Mouse (Mus musculus): ENCODE data around the gene Iqce.

Gene Iqce

DNA sequence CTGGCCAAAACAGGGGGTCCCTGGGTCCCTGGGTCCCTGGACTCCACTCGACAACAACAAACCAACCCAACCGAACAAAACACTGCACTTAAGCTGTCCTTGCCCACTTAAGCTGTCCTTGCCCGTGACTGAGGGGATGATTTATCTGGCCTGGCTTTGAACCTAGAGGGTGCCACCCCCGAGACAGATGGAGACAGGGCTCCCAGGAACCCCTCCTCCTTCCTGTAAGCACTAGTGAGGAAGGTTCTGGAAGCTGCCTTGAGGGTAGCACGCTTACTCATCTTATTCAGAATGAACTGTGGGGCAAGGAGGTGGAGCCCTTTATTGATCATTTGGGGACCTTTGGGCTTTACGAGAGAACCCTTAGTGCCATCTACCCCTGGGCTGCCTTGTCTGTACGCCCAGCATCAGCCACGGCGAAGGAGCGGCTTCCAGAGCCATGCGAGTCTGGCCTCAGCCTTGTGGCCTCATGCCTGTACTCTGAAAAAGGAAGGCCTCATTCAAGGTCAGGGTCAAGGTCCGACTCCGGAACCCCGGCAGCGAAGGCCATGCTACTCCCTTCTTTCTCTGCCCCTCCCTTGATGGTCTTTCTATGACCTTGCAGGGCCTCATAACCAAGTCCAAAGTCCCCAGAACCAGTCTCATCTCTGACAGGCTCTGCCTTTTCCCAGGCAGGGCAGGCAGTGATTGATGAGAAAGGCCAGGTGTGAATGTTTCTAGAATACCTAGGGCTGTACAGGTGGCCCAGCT, 47.9 kb downstream of the Iqce start:
- no peak for TF ChIP-seq GATA4 (IDR thresholded peaks at IDR 0.05; ENCODE audit: insufficient replicate concordance, low read length)

DNA sequence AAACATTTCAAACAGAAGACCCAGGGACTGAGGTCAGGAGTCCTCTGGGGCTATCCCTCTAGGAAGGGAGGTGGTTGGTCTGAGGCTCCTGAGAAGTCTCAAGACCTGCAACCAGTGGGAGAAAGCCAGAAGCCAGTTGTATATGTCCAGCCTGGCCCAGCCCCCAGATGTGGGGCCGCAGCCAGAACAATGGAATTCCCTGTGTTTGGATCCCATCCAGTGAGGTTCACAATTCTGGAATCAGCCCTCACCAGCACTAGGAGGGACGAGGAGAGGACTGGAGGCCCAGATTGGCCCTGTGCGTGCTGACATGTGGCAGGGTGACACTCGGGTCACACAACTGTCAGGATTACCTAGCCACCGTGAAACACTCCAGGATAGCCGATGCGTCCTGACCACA, 49.6 kb downstream of the Iqce start:
- TF ChIP-seq GATA4 (IDR thresholded peaks at IDR 0.05; ENCODE audit: insufficient replicate concordance, low read length): no peak

DNA sequence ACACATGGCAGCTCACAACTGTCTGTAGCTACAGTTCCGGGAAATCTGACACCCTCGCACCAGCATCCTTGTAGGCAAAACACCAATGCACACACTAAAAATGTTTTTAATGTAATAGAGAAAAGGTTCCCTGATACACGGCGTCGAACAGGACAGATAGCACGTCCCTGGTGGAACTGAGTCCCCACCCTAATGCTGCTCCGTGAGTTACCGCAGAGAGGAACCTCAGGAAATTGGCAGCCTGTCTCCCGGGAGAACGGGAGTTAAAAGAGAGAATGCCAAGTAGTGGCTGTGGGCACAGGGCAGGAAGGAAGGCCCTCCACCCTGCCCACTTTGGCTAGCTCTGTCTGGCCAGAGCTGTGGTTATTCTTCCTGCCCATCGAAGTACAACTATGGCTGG, 50.9 kb downstream of the Iqce start:
- TF ChIP-seq GATA4 (IDR thresholded peaks at IDR 0.05; ENCODE audit: insufficient replicate concordance, low read length): no peak

DNA sequence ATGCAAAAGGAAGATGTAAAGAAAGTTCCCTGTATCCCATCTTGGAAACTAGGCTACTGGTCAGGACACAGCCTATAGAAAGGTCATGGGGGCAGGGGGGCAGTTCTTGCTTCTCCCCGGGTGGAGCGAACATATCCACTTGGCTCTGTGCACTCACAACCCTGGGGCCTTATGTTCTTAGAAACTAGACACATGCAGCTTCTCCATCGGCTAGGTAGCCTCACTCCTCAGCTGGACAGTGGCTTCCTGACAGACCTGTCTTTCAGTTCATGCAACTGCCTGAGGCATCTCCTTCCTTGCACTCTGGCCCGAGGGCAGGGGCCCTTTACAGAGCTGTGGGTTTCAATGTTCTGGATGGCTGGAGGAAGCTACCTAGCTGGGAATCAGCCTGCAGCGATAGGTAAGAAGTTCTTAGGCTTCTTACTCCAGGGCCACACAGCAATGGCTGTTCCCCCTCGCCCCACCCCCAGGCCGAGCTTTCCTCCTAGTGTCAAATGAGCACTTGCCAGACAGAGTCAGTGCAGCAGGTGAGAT, 52.2 kb downstream of the Iqce start:
- no peak for TF ChIP-seq GATA4 (IDR thresholded peaks at IDR 0.05; ENCODE audit: insufficient replicate concordance, low read length)

- TF ChIP-seq GATA4 (IDR thresholded peaks at IDR 0.05; ENCODE audit: insufficient replicate concordance, low read length): no peak
Observed at GRCm38 (mm10) chr5:140649101-140649667, 53.0 kb downstream of the Iqce start.

DNA sequence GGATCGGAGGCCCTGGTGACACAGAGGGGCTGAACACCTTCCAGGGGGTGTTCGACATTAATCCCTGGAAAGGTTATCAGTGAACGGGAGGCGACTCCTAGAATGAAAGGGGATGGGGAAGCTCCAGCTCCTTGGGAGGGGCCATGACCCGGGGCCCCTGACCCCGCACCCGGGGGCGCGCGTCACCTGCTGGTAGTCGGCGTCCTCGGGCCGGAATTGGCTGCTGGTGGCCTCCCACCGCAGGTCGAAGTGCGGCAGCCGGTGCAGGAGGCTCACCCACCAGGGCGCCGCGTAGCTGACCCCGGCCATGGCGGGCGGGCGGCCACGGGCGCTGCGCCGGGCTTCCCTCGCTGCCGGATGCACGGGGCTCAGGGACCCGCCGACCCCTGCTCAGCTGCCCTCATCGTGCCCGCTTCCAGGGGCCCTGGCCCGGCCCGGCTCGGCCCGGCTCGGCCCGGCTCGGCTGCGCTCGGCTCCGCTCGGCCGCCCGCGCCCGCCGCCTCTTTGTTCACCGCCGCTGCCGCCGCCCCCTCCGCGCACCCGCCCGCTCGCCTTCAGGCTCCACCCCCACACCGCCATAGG, 53.6 kb downstream of the Iqce start, which contains the start of gene Ttyh3:
Gene Ttyh3 (minus strand): TSS at position 513 of the 582 bp plus-strand sequence.
- no peak for TF ChIP-seq GATA4 (IDR thresholded peaks at IDR 0.05; ENCODE audit: insufficient replicate concordance, low read length)

DNA sequence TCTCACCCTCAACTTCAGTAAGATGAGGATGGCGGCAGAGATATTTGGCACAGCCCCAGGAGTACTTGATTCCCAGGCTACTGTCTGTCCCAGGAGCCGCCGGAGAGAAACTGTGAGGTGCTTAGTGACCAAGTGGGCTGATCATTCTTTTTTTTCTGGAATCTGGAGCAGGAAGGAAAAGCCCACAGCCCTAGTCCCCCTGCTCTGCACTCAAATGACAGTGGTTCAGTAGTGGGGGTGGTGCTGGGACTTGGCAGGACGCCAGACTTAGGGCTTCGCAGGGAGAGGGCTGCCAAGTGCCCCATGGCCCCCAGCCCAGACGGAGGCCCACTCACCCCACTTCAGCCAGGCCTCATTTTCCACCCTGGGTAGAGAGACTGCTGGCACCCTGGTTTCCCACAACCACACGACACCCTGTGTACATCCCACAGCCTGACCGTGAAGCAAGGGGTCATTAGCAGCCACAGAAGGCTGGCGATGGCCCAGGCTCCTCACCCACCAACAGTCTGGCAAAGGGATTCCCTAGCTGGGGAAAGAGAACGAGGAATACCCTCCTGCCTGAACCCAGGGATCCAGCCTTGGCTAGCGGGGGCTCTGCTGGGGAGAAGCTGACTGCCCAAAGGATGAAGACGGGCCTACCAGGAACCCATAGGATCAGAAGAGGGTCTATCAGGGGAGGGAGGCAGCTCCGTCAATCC, 54.2 kb downstream of the Iqce start:
- TF ChIP-seq GATA4 (IDR thresholded peaks at IDR 0.05; ENCODE audit: insufficient replicate concordance, low read length): no peak

DNA sequence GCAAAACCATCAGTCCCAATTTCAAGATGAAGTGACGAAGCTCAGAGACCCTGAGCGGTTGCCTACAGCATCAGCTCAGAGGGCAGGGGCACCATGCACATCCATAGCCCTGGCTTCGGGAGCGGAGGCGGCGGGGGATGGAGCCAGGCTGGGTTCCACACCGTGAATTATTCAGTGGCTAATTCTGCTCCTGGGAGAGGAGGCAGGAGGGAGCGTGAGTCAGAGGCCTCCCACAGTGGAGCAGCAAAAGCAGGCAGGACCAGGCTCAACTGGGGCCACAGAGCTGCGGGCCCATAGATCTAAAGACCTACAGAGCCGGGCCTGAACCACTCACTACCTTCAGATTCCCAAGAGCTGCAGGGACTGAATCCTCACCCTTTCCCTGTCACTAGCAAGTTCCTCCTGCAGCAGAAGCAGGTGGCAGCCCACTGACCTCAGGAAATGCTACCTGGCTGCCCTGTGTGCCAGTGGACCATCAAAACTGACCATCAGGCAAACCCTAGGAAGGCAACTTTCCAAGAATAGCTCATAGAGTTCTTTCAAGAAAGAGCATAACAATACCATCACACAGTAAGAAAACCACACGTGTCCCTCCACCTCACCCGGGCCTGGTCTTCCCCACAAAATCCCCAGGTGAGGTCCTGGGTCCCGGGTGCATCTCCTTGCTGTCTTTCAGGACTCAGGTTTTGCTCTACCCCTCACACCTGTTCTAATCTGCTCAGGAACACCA, 55.0 kb downstream of the Iqce start:
- TF ChIP-seq GATA4 (IDR thresholded peaks at IDR 0.05; ENCODE audit: insufficient replicate concordance, low read length): no peak

GRCm38 (mm10) chr5:140646171-140646570, 56.0 kb downstream of the Iqce start:
- TF ChIP-seq GATA4 (IDR thresholded peaks at IDR 0.05; ENCODE audit: insufficient replicate concordance, low read length): no peak

GRCm38 (mm10) chr5:140645454-140645853, 56.7 kb downstream of the Iqce start:
- no peak for TF ChIP-seq GATA4 (IDR thresholded peaks at IDR 0.05; ENCODE audit: insufficient replicate concordance, low read length)

GRCm38 (mm10) chr5:140644702-140645201, 57.4 kb downstream of the Iqce start:
- peak; percentile 95; the same call in 1 of the 2 replicates for TF ChIP-seq GATA4 (IDR thresholded peaks at IDR 0.05; ENCODE audit: insufficient replicate concordance, low read length)

DNA sequence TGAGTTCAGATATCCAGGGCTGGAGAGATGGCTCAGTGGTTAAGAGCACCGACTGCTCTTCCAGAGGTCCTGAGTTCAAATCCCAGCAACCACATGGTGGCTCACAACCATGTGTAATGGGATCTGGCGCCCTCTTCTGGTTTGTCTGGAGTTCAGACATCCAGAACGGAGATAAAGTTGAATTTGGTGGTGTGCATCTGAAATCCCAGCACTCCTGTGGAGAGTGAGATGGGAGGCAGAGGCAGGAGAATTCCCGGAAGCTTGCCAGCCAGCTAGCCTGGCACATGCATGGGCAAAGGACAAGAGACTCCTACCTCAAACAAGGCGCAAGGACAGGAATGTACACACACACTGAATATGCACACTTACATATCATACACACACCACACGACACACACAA, 57.9 kb downstream of the Iqce start:
- no peak for TF ChIP-seq GATA4 (IDR thresholded peaks at IDR 0.05; ENCODE audit: insufficient replicate concordance, low read length)

GRCm38 (mm10) chr5:140642076-140642475, 60.1 kb downstream of the Iqce start:
- TF ChIP-seq GATA4 (IDR thresholded peaks at IDR 0.05; ENCODE audit: insufficient replicate concordance, low read length): no peak

- TF ChIP-seq GATA4 (IDR thresholded peaks at IDR 0.05; ENCODE audit: insufficient replicate concordance, low read length): no peak
Observed at GRCm38 (mm10) chr5:140641254-140641928, 60.8 kb downstream of the Iqce start.

Data from liver, adult (tissue).